Mouse (Mus musculus): ENCODE measurements at regions not wholly inside any gene's neighbourhood (a gene's known extent, or its start where the extent isn't known, plus 50 kb on each side); places are given as distances from the start of the nearest gene placed in this dataset.

GRCm38 (mm10) chr19:16075512-16076086, 57.0 kb upstream of the Gnaq start:
- no peak for DNase-seq

GRCm38 (mm10) chr19:16075026-16075425, 57.6 kb upstream of the Gnaq start:
- no peak for DNase-seq

- no peak for DNase-seq
Observed at GRCm38 (mm10) chr19:16067314-16067713, 65.3 kb upstream of the Gnaq start.

DNA sequence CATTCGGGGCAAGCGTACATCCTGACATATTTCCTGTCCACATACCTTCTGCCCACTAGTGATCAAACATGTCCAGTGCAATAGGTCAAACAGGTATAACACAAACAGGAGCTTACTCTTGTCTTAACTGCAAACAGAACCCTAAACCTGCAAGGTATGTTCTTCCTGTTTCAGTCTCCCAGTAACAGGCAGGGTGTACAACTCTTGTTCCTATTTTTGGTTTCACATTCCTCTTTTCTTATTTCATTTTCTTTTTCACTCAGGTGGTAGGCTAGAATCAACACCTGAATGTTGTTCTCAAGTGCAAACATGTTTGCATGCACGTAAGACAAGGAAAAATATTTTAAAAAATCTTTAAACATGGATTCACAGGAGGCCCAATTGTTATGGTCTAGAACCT, 67.7 kb upstream of the Gnaq start:
- DNase-seq: no peak

DNA sequence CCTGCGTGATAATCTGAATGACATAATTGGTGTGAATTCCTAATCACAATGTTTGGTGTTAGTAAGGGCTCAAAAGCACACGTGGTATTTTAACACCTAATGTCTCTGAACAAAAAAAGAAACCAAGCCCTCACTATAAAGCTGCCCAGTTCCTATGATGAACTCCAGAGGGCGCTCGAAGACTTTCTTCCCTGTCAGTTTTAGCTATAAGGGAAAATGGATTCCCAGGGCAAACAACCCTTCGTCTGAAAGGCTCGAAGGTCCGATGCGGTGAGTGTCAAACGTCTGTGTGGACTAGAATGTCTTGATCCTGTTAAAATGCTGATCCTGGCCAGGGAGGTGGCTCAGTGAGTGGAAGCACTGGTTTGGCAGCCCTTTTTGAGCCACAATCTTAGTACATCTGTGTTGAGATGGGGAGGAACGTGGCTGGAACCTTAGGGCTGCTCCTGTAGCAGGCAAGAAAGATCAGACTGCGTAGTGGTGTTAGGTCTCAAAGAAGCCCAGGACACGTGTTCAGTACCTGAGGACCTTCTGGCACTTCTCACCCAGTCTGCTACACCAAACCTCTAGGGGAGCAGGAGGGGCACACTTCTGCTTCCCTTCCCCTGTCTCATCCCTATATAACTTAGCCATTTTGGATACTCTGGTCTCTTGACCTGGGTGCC, 68.6 kb upstream of the Gnaq start:
- DNase-seq: peak; percentile 79

DNA sequence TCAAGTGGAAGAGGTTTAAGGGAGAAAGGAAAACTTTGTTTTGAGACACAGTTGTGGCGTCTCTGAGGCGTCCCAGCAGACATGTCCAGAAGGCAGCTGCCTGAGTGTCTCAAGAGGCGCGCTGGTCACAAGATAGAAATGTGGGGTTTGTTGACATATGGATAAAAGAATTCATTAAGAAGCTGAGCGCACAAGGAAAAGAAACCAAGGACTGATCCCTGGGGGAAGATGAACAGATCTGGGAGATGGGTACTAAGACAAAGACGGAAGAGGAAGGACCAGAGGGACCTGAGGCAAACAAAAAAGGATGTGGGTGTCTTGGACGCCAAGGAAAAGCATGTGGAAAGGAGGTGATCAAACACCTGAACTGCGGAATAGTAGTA, 69.1 kb upstream of the Gnaq start:
- no peak for DNase-seq

GRCm38 (mm10) chr19:16061821-16062220, 70.8 kb upstream of the Gnaq start:
- DNase-seq: no peak

DNA sequence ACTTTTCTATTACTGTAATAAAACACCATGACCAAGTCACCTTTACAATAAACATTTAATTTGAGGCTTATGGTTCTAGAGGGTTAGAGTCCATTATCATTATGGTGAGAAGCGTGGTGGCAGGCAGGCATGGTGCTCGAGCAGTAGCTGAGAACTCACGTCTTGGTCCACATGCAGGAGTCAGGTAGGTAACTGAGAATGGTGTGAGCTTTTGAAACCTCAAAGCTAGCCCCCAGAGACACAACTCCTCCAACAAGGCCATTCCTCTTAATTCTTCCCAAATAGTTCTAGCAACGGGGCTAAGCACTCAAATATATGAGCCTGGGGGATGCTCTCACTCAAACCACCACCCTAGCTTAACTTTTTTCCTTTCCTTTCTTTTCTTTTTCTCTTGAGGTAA, 73.6 kb upstream of the Gnaq start:
- DNase-seq: no peak

DNA sequence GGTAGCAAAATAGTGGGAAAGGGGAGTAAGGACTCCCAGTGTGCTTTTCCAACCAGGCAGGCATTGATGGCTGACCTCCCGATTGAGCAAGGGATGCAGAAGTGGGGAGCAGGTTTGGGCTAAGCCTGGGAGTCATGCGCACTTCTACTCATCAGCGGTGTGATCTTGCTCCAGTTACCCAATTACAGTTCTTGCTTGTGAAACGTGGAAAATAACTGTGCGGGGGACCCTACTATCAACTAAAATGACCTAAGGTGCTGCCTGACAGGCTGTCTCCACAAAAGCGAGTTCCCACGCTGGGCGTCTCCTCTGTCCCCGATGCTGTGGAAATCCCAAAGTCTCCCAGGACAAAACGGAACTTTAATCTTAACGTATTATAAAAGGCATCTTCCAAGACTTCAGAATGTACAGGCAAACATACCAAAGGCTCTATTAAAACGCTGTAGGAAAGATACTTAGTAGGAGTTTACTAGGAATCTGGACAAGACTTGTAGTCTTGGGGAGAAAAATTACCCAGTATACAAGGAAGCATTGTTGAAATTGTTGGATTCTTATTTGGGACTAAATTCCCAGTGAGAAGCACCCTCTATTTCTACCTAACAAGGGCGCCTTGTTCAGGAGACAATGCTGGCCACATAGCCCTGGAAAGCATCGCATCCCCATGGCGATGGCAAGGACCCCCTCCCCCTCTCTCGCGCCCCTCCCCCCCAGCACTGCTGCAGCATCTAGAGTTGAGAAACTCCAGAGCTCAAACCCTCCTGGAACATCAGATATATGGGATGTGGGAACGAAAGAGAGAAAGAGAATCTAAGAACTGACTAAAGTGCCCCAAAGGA, 65.6 kb upstream of the Cep78 start:
- DNase-seq: peak; percentile 49

DNA sequence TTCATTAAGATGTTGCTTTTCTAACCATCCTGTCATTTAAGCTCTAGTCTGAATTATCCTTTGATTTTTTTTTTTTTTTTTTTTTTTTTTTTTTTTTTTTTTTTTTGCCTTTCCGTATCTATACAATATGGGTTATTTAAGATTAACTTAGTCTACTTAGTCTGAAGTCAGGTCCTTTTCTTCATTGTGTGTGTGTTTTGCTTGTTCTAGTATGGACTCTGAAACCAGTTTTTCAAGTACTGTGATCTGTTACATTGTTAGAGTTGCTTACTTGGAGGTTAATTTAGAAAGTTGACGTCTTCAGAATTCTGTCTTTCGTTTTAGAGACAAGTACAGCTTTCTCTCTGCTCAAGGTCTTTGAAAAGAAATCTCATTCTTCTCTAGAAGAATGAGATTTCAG, 64.9 kb upstream of the Cep78 start:
- no peak for DNase-seq

DNA sequence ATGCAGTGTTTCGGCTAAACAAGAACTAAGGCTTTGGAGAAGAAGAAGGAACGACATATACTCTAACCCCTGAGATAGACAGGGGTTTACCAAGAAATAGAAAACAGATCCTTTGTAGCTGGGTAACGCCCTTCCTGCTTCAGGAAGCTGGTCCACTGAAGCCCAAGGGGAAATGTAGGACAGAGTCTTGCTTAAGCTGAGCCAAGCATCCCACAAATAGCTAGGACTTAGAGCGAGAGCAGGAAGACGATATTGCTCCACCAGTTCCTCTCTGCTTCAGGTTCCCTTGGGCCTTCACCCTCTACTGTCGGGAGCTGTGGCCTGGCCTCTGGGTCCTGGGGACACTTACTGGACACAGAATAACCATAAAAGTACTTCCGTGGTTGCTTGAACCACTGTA, 62.2 kb upstream of the Cep78 start:
- DNase-seq: no peak

DNA sequence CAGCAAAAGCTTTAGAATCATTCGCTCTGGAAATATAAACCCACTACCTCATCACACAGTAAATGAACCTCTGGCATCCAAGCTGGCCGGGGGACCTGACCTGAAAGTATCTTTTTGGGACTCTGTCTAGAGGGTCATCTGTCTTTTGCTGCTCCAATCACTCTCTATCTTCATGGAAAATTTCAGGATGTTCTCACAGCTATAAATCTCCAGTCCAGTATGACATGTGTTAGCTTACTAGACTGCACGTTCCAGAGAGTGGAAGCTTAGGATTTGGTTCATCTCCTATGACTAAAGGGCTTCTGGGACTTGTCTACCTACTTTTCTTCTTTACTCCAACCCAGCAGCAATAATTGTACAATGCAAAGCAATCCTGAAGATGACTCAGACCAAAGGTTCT, 60.5 kb upstream of the Cep78 start:
- no peak for DNase-seq

DNA sequence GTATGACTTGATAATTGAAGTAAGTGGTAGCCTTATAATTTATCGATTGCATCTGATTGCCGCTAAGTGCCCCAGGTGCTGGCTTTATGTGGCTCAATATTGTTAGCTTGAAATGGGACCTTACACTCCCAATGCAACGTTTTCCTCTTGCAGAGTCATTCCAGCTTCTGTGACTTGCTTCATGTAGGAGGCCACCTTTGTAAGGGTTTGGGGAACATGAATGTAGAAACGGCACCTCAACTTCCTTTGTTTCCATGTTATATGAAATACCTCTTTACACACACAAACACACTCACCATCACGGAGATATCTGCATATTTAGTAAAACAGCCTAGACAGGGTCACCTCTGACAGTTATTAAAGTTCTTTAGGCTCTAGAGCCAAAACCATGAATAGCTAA, 59.4 kb upstream of the Cep78 start:
- no peak for DNase-seq

DNA sequence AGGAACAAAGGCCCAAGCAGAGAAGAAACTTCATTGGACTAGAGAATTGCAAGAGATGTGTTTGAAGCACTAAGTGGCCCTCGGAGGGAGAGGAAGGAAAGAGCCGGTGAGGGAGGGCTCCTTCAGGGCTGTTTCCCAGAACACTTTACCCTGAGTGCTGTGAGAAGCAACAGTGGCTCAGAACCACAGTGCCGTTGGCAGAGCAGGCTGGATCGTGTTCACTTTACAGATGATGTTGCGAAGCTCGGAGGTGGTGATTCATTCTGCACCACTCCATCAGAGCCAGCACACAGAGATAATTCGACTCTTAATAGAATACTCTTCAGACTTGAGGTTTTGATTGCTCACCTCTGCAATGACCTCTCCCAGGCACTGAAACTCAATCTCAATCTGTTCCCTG, 58.2 kb upstream of the Cep78 start:
- DNase-seq: no peak

- DNase-seq: no peak
Observed at GRCm38 (mm10) chr19:16041891-16042290, 57.1 kb upstream of the Cep78 start.

DNA sequence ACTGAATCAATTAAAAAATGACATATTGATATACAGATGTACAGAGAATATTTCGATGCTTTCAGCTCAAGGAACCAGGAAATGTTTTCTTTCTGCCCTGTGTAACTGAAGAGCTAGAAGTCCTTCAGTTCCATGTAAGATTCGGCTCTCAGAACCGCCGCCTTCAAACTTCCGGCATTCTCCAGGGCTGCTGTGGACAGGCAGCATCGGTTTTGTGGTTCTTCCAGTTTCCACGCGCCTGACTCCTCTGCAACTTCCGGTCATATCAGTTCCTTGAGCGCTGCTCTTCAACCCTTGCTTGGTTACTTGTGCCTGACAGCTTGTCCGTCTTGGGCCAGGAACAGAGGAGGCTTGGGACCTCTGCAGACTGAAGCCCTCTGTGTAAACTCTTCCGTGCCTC, 53.0 kb upstream of the Cep78 start:
- no peak for DNase-seq
